Mouse (Mus musculus) bone marrow, adult 2 months (tissue): Measurements from ENCODE around the gene Prkca. TPM values are rescaled to one million over a fixed set of nuclear protein-coding genes. Genes with fewer than 3 reads are reported as not detected.

Experiments
- H3K27ac ChIP-seq: fragments of 200-500 bp; 2 replicates; pipeline ENCODE4 v1.5.1; 2012; ENCODE audit warnings: low read depth, mild to moderate bottlenecking, control low read depth, inconsistent platforms, low read length; ENCODE audit not compliant: control insufficient read depth, poor library complexity, insufficient read depth
- H3K4me1 ChIP-seq: fragments of 200-500 bp; 2 replicates; pipeline ENCODE4 v1.6.1; 2011; ENCODE audit warnings: low read length; ENCODE audit not compliant: control insufficient read depth, insufficient read depth
- H3K4me3 ChIP-seq: fragments of 200-500 bp; replicated peaks from 2 replicates; pipeline ENCODE3; 2011; ENCODE audit warnings: mild to moderate bottlenecking, low read depth, low read length, control low read depth; ENCODE audit not compliant: control insufficient read depth
- CTCF ChIP-seq: fragments of 200-500 bp; IDR thresholded peaks from 2 replicates; pipeline ENCODE4 v1.5.1; 2011; ENCODE audit warnings: low read length, control low read depth; ENCODE audit not compliant: control insufficient read depth, insufficient read depth
- POLR2A ChIP-seq: fragments of 200-500 bp; IDR thresholded peaks from 2 replicates; pipeline ENCODE4 v1.6.1; 2011; ENCODE audit warnings: low read depth, mild to moderate bottlenecking, control low read depth, low read length, borderline replicate concordance; ENCODE audit not compliant: control insufficient read depth
- WGBS: fragments of 180-500 bp; shearing (Covaris S2); methylation state at CpG from one replicate; pipeline ENCODE4 v1.1.7; 2018; 5-methylcytosine and 5-hydroxymethylcytosine counted together
- polyA plus RNA-seq: library from polyadenylated mRNA; stranded (reverse); fragments of >200 nt; gene quantifications from 2 replicates; pipeline ENCODE4 v1.2.4, GENCODE M21; 2011; ENCODE audit warnings: low replicate concordance; ENCODE audit not compliant: missing spikeins, insufficient read depth, insufficient read length

The Prkca gene
- polyA plus RNA-seq, 1 experiment = 33.8 TPM

GRCm38 (mm10) chr11:108301036-108301435 is 42.7 kb downstream of the Prkca start:
- Histone ChIP-seq H3K4me3 (no peak overlapping the region), H3K4me1 (no peaks in the 10 kb centered on the region; the same call in none of the 2 replicates), H3K27ac (no peak overlapping the region)
- TF ChIP-seq CTCF (no peak), POLR2A (no peak)
- 83% methylated on average over 6 of the region's 6 CpGs for WGBS

GRCm38 (mm10) chr11:108300443-108300842 is 43.3 kb downstream of the Prkca start:
- H3K4me3 ChIP-seq = no peak overlapping the region
- TF ChIP-seq POLR2A (no peak), CTCF (no peak)
- H3K4me1 ChIP-seq = no peaks in the 10 kb centered on the region; the same call in none of the 2 replicates
- no peak overlapping the region for H3K27ac ChIP-seq
- 74% methylated on average over 1 of the region's 1 CpGs for WGBS

GRCm38 (mm10) chr11:108299913-108300312 is 43.8 kb downstream of the Prkca start:
- WGBS = 88% methylated on average over 10 of the region's 10 CpGs
- TF ChIP-seq POLR2A (no peak), CTCF (no peak)
- no peak overlapping the region for H3K27ac ChIP-seq
- no peak overlapping the region for H3K4me3 ChIP-seq
- no peaks in the 10 kb centered on the region; the same call in none of the 2 replicates for H3K4me1 ChIP-seq

- H3K4me1 ChIP-seq = no peaks in the 10 kb centered on the region; the same call in 1 of the 2 replicates
- TF ChIP-seq CTCF = no peak
- no peak for TF ChIP-seq POLR2A
- WGBS = 78% methylated on average over 8 of the region's 8 CpGs
- no peak overlapping the region for H3K4me3 ChIP-seq
- no peak overlapping the region for H3K27ac ChIP-seq
Observed at GRCm38 (mm10) chr11:108297956-108298355, 45.8 kb downstream of the Prkca start.

GRCm38 (mm10) chr11:108295373-108295772 is 48.4 kb downstream of the Prkca start:
- Histone ChIP-seq H3K27ac (no peak overlapping the region), H3K4me1 (no peaks in the 10 kb centered on the region; the same call in 1 of the 2 replicates), H3K4me3 (no peak overlapping the region)
- TF ChIP-seq POLR2A = no peak

GRCm38 (mm10) chr11:108294305-108294813 is 49.4 kb downstream of the Prkca start:
- Histone ChIP-seq H3K27ac (no peak overlapping the region), H3K4me1 (no peaks in the 10 kb centered on the region; the same call in 1 of the 2 replicates)
- TF ChIP-seq CTCF (no peak), POLR2A (no peak)

GRCm38 (mm10) chr11:108293843-108294242 is 49.9 kb downstream of the Prkca start:
- H3K27ac ChIP-seq = no peak overlapping the region
- H3K4me1 ChIP-seq = no peaks in the 10 kb centered on the region; the same call in 1 of the 2 replicates
- no peak for TF ChIP-seq CTCF
- no peak for TF ChIP-seq POLR2A
- H3K4me3 ChIP-seq = no peak overlapping the region
- WGBS = 69% methylated on average over 3 of the region's 3 CpGs

More at GRCm38 (mm10) chr11:108294305-108294813, 49.4 kb downstream of the Prkca start:
- WGBS = 83% methylated on average over 12 of the region's 12 CpGs
- no peak overlapping the region for H3K4me3 ChIP-seq

GRCm38 (mm10) chr11:108289192-108289591 is 54.5 kb downstream of the Prkca start:
- TF ChIP-seq POLR2A = no peak
- TF ChIP-seq CTCF = no peak
- Histone ChIP-seq H3K4me1 (no peaks in the 10 kb centered on the region; the same call in 1 of the 2 replicates), H3K4me3 (no peak overlapping the region), H3K27ac (no peak overlapping the region)
- WGBS = 85% methylated on average over 5 of the region's 5 CpGs

GRCm38 (mm10) chr11:108287321-108287720 is 56.4 kb downstream of the Prkca start:
- WGBS = 33% methylated on average over 2 of the region's 2 CpGs
- no peak overlapping the region for H3K4me3 ChIP-seq
- no peaks in the 10 kb centered on the region; the same call in 1 of the 2 replicates for H3K4me1 ChIP-seq
- H3K27ac ChIP-seq = no peak overlapping the region
- TF ChIP-seq POLR2A = no peak
- no peak for TF ChIP-seq CTCF
